Mouse (Mus musculus): Measurements from ENCODE around the gene Igf2bp2. TPM values are rescaled to one million over a fixed set of nuclear protein-coding genes. Genes with fewer than 3 reads are reported as not detected.

The Igf2bp2 gene
- 0.85 TPM for polyA plus RNA-seq (2017; shearing (Covaris generic))

DNA sequence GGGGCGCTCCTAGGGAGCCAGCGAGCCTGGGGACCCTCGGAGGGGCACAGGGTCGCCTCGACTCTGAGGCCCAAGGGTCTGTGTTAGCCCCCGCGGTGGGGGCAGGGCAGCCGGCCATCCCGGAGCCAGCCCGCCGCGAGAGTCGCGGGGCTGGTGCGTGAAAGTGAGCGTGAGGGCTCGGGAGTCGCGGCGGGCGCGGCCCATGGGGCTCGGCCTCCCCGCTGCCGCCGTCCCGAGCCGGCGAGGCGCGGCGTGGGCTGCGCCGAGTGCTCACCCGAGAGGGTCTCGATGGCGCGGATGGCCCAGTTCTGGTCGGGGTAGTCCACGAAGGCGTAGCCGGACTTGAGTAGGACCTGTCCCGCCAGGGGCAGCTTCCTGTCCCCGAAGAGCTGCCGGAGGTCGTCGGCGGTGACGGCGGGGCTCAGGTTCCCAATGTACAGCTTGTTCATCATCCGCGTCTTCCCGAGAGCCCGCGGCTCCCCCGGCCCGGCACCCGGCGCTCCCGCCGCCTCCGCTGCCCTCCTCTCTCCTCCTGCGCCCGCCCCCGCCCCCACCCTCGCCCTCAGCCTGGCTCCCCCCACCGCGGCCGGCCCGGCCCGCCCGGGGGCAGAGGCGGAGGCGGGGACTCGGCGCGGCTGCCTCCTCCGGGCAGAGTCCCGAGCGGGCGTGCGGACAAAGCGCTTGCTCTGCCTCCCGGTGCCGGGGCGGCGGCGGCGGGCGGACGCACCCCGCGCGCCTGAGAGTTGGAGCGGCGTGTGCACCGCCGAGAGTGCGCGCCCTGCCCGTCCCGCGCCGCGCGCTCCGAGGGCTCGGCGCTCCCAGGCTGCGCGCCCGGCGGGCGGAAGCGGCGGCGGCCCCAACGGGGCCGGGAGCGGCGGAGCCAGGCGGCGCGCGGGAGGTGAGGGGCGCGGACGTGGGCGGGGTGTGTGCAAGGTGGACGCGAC, at the start of gene Igf2bp2:
Gene Igf2bp2 (minus strand): TSS at position 788 of the 944 bp plus-strand sequence.

DNA sequence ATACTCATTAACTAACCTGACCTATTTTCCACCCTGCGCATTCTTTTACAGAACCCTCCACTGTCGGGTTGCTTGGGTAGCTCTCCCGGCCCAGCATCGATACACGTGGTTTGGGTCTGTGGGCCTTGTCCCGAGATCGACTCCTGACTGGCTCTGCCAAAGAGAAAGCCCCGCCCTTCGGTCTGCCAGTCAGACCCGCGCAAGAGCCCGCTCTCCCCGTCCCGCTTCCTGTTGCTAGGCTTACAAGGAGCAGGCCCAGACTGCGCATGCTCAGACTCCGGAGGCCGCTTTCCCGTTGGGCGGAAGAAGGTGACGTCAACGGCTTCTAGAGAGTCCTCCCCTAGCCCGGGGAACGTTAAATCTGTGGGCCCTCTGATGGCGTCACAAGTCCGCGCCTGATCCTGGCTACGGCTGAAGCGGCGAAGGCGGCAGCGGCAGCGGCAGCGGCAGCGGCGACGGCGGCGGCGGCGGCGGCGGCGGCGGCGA, 154.0 kb downstream of the Igf2bp2 start, which contains the start of gene Senp2:
Gene Senp2 (plus strand): TSS at position 386 of the 486 bp plus-strand sequence.

Other genes starting within 250 kb of the Igf2bp2 start
- gene Tmem41a, start 215.7 kb downstream of the Igf2bp2 start, polyA plus RNA-seq (2017; shearing (Covaris generic)): 12.4 TPM
- not detected for gene Liph, start 167.6 kb downstream of the Igf2bp2 start, polyA plus RNA-seq (2017; shearing (Covaris generic))
- 103 TPM for gene Senp2, start 153.8 kb downstream of the Igf2bp2 start, polyA plus RNA-seq (2017; shearing (Covaris generic))
- 322 TPM for gene Tra2b, start 102.7 kb upstream of the Igf2bp2 start, polyA plus RNA-seq (2017; shearing (Covaris generic))